Comparison of ENCODE assay signal across 8 mouse cellular contexts in the genomic region with DNA sequence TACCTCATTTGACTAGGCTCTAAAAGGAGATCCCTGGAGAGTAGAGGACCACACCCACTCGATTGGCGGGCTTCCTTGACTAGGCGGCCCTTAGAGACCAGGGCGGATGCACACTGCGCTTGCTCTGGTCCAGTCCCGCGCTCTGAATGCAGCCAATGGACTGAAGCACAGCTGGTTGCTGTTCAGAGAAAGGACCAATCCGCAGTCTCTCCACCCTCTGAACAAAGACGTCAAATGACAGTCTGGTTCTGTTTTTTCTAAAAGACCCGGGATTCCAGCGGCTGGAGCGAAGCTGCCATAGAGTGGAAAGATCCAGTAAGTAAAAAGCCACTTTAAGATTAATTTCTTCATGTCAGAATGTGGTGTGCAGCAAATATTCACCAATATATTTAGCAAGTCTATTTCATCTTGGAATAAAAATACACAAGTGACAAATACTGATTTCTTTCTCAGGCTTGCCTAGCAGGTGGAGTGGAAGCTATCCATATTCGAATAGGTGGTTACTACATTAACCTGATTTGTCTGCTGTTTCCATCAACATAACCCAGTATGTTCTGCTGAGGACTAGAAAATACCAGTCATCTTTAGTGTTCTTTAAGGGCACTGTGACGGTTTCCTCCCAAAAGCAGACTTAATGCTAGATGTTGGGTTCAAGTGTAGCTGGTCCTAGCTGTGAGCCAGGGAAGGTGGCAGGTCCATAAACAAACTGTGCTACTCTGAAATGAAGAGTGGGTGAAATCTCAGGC. TPM values are rescaled to one million over a fixed set of nuclear protein-coding genes. Genes with fewer than 3 reads are reported as not detected.
DNase-seq lines count a peak whose midpoint lies in the region; ATAC-seq lines count a peak whose summit lies in the region.

No protein-coding gene starts in this region.

- peaks cover 17% of the 10 kb centered on the region for H3K36me3 ChIP-seq in heart, embryonic 14.5 days (ENCODE audit: control insufficient read depth, insufficient read depth, low read length)
- peaks cover 24% of the 10 kb centered on the region for H3K36me3 ChIP-seq in liver, embryonic 13.5 days
- H3K36me3 ChIP-seq in stomach, embryonic 14.5 days (ENCODE audit: control insufficient read depth, insufficient read depth, low read length) = no peaks in the 10 kb centered on the region; the same call in 1 of the 2 replicates

- DNase-seq in A20 (ENCODE audit: low read depth, low spot score) = peak; percentile 95
- peak; percentile 84 to 89 for DNase-seq in adrenal gland, postnatal 36 days
- peak; percentile 89 for DNase-seq in fibroblast of lung, adult 2 months (ENCODE audit: low read depth)
- DNase-seq in kidney, postnatal 10 days = peak; percentile 92
- peak; percentile 87 for DNase-seq in liver, embryonic 13.5 days
- DNase-seq in natural killer cell, adult 2 months (ENCODE audit: low spot score in 2 of 2) = peak; percentile 72 to 85

- peak overlapping the region; percentile 75 for H3K9ac ChIP-seq in heart, embryonic 14.5 days (ENCODE audit: low read length)
- H3K9ac ChIP-seq in liver, embryonic 13.5 days = peak overlapping the region; percentile 85
- peak overlapping the region; percentile 14; the same call in 1 of the 2 replicates for H3K9ac ChIP-seq in stomach, embryonic 14.5 days (replicated peaks; ENCODE audit: low read depth, low read length)

- H3K27ac ChIP-seq in heart, embryonic 14.5 days (replicated peaks in 1 of 2; ENCODE audit: control insufficient read depth in 1 of 2, insufficient read depth in 1 of 2, low read depth in 2 of 2, low read length in 2 of 2) = peak overlapping the region; percentile 76 to 80
- H3K27ac ChIP-seq in liver, embryonic 13.5 days = peak overlapping the region; percentile 75
- H3K27ac ChIP-seq in stomach, embryonic 14.5 days (ENCODE audit: low read length) = peak overlapping the region; percentile 66; the same call in 1 of the 2 replicates

- H3K4me1 ChIP-seq in heart, embryonic 14.5 days (ENCODE audit: control insufficient read depth in 2 of 2, insufficient read depth in 2 of 2, low read length in 2 of 2) = peaks cover 5 to 11% of the 10 kb centered on the region in 2 experiments; a peak in 3 of 4 replicates
- H3K4me1 ChIP-seq in liver, embryonic 13.5 days (replicated peaks) = peaks cover 39% of the 10 kb centered on the region
- H3K4me1 ChIP-seq in stomach, embryonic 14.5 days (ENCODE audit: control insufficient read depth, insufficient read depth, low read length) = 0 out of 2 replicates have a peak, but pooled peaks cover 5% of the 10 kb centered on the region

- peak overlapping the region; percentile 83 for H3K4me2 ChIP-seq in heart, embryonic 14.5 days (ENCODE audit: low read length)
- peak overlapping the region; percentile 82 for H3K4me2 ChIP-seq in liver, embryonic 13.5 days
- H3K4me2 ChIP-seq in stomach, embryonic 14.5 days (replicated peaks; ENCODE audit: low read depth, low read length) = peak overlapping the region; percentile 67

- H3K4me3 ChIP-seq in heart, embryonic 14.5 days (ENCODE audit: control insufficient read depth in 1 of 2, insufficient read depth in 1 of 2, low read depth in 1 of 2, low read length in 2 of 2) = peak overlapping the region; percentile 51 to 55
- peak overlapping the region; percentile 72 for H3K4me3 ChIP-seq in liver, embryonic 13.5 days (replicated peaks)
- peak overlapping the region; percentile 40 for H3K4me3 ChIP-seq in stomach, embryonic 14.5 days (ENCODE audit: low read depth, low read length)

- H3K9me3 ChIP-seq in heart, embryonic 14.5 days (ENCODE audit: control insufficient read depth, low read length) = no peaks in the 10 kb centered on the region
- H3K9me3 ChIP-seq in liver, embryonic 13.5 days (replicated peaks) = no peaks in the 10 kb centered on the region
- no peaks in the 10 kb centered on the region for H3K9me3 ChIP-seq in stomach, embryonic 14.5 days (ENCODE audit: control insufficient read depth, low read depth, low read length)

- peak; percentile 99 for ATAC-seq in heart, embryonic 14.5 days (ENCODE audit: insufficient number of reproducible peaks, insufficient read depth, low FRiP score, low read depth)
- ATAC-seq in liver, embryonic 13.5 days (ENCODE audit: low read depth) = peak; percentile 100
- ATAC-seq in stomach, embryonic 14.5 days (ENCODE audit: insufficient number of reproducible peaks, insufficient read depth, low FRiP score, low read depth) = peak; percentile 99

- no peaks in the 10 kb centered on the region for H3K27me3 ChIP-seq in heart, embryonic 14.5 days (ENCODE audit: control insufficient read depth, insufficient read depth, low read length)
- H3K27me3 ChIP-seq in liver, embryonic 13.5 days = no peaks in the 10 kb centered on the region
- no peaks in the 10 kb centered on the region for H3K27me3 ChIP-seq in stomach, embryonic 14.5 days (ENCODE audit: control insufficient read depth, insufficient read depth, low read length)

- WGBS in heart, embryonic 14.5 days = 6% methylated on average over 14 of the region's 14 CpGs
- 2% methylated on average over 14 of the region's 14 CpGs for WGBS in liver, embryonic 13.5 days (ENCODE audit: insufficient replicate concordance)
- 7% methylated on average over 14 of the region's 14 CpGs for WGBS in stomach, embryonic 14.5 days

RNA-seq across cellular contexts. Expression of a gene that starts 26.3 kb away (rescaled TPM):
- total RNA-seq in adrenal gland, postnatal 36 days (2021) = under 1 TPM in 1 of 2 experiments, not detected in 1; 0.53 TPM
- not detected in 2 replicates for polyA plus RNA-seq in heart, embryonic 14.5 days (2014; fragmentation: Nextera tagmentation; extraction: Ambion mirVana)
- polyA plus RNA-seq in liver, embryonic 13.5 days (2015; fragmentation: Nextera tagmentation; extraction: Ambion mirVana) = 1.5 and 1.8 TPM in 2 replicates
- polyA plus RNA-seq in stomach, embryonic 14.5 days (2014; fragmentation: Nextera tagmentation; extraction: Ambion mirVana) = 0.22 TPM in 1 of 2 replicates, not detected in the other

RNA-seq across cellular contexts. Expression of a gene that starts 27.9 kb away (rescaled TPM):
- total RNA-seq in adrenal gland, postnatal 36 days (2021) = 1 to 10 TPM; 3.2 to 6.4 TPM
- 16.2 and 19.4 TPM in 2 replicates for polyA plus RNA-seq in heart, embryonic 14.5 days (2014; fragmentation: Nextera tagmentation; extraction: Ambion mirVana)
- polyA plus RNA-seq in liver, embryonic 13.5 days (2015; fragmentation: Nextera tagmentation; extraction: Ambion mirVana) = 29.6 and 41.6 TPM in 2 replicates
- polyA plus RNA-seq in stomach, embryonic 14.5 days (2014; fragmentation: Nextera tagmentation; extraction: Ambion mirVana) = 22.7 and 23.5 TPM in 2 replicates

RNA-seq across cellular contexts. Expression of a gene that starts 59.7 kb away (rescaled TPM):
- total RNA-seq in adrenal gland, postnatal 36 days (2021) = under 1 TPM in 1 of 2 experiments, not detected in 1; 0.33 TPM
- not detected in 2 replicates for polyA plus RNA-seq in heart, embryonic 14.5 days (2014; fragmentation: Nextera tagmentation; extraction: Ambion mirVana)
- polyA plus RNA-seq in liver, embryonic 13.5 days (2015; fragmentation: Nextera tagmentation; extraction: Ambion mirVana) = 0.16 and 0.23 TPM in 2 replicates
- not detected in 2 replicates for polyA plus RNA-seq in stomach, embryonic 14.5 days (2014; fragmentation: Nextera tagmentation; extraction: Ambion mirVana)

Comparison
In these comparisons a context has a peak if more than half of its experiments do, and no peak if none do; other contexts are left out.
1. Peak in every context shown above with its lines: DNase-seq, ATAC-seq, H3K4me3 ChIP-seq and H3K27ac ChIP-seq.
2. H3K9ac ChIP-seq: peak in every context shown above with its lines; median percentile 85 in liver, embryonic 13.5 days; 75 in heart, embryonic 14.5 days; 14 in stomach, embryonic 14.5 days.